In the genomic region with DNA sequence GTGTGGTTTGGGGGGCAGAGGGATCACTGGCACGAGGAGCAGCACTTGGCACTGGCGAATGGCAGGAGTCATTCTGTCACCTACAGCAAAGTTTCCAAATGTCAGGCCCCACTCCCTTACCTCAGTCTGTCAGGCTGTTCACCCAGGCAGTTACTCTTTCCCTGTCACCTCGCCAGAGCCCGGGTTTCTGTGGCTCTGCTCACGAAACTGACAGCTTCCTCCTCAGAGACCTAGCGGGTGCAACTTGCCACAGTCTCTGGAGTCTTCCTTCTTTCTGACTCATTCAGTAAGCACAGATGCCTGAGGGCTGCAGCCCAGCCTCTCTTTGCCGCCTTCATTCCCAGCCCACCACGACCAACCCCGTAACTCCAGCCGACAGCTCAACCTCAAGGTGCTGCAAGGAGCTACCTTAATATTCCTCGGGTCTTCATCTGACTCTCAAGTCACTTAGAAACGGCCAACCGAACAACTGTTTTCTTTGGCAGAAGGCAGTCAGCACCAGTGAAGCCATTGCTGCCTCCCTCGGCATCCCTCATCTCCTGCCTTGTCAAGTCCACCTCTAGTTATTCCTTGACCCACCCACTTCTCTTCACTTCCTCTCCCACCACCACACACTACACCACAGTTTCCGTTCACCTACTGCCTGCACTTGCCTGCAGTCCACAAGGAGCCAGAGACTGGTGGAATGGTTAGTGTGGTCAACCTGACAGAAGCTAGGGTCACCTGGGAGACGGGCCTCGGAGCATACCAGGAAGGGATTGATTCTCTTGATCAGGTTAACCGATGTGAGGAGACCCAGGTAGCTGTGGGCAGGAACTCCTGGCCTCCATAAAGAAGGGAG, we compare ENCODE assay signal across 8 mouse cellular contexts. TPM values are rescaled to one million over a fixed set of nuclear protein-coding genes. Genes with fewer than 3 reads are reported as not detected.
DNase-seq lines count a peak whose midpoint lies in the region; ATAC-seq lines count a peak whose summit lies in the region.

No protein-coding gene starts in this region.

- ATAC-seq in embryonic facial prominence, embryonic 14.5 days (ENCODE audit: low read depth), result no peak
- ATAC-seq in intestine, embryonic 16.5 days, result no peak

- H3K4me2 ChIP-seq in embryonic facial prominence, embryonic 14.5 days (ENCODE audit: low read depth, low read length), result peak overlapping the region; percentile 86
- peak overlapping the region; percentile 82 for H3K4me2 ChIP-seq in intestine, embryonic 16.5 days (ENCODE audit: low read depth, low read length)

- 57% methylated on average over 18 of the region's 18 CpGs for WGBS in embryonic facial prominence, embryonic 14.5 days
- 57% methylated on average over 18 of the region's 18 CpGs for WGBS in intestine, embryonic 16.5 days

- H3K4me3 ChIP-seq in embryonic facial prominence, embryonic 14.5 days (ENCODE audit: low read depth, low read length), result peak overlapping the region; percentile 73
- H3K4me3 ChIP-seq in intestine, embryonic 16.5 days (ENCODE audit: low read length), result peak overlapping the region; percentile 79

- DNase-seq in cerebellum, adult 9-11 months, result peak; percentile 63
- no peak for DNase-seq in cerebellum, adult 8-10 months
- DNase-seq in CD4-positive helper T cell, adult 2 months (ENCODE audit: low read depth, low spot score), result peak; percentile 55
- no peak for DNase-seq in embryonic facial prominence, embryonic 14.5 days (ENCODE audit: low spot score)
- DNase-seq in lung, postnatal 25 days (ENCODE audit: low spot score), result peak; percentile 42
- DNase-seq in right cerebral cortex, postnatal 36 days (ENCODE audit: low spot score in 2 of 2), result peak; percentile 38 to 44
- DNase-seq in urinary bladder, postnatal 14 days (ENCODE audit: low spot score), result no peak

- peak overlapping the region; percentile 73 for H3K9ac ChIP-seq in embryonic facial prominence, embryonic 14.5 days (ENCODE audit: low read depth, low read length)
- H3K9ac ChIP-seq in intestine, embryonic 16.5 days (ENCODE audit: low read depth, low read length), result peak overlapping the region; percentile 81

- no peak overlapping the region for H3K27ac ChIP-seq in embryonic facial prominence, embryonic 14.5 days (replicated peaks; ENCODE audit: low read depth, low read length)
- H3K27ac ChIP-seq in intestine, embryonic 16.5 days (ENCODE audit: low read length), result peak overlapping the region; percentile 75

- H3K4me1 ChIP-seq in embryonic facial prominence, embryonic 14.5 days (ENCODE audit: control insufficient read depth, insufficient read depth, low read length), result peaks cover 10% of the 10 kb centered on the region
- peaks cover 33% of the 10 kb centered on the region for H3K4me1 ChIP-seq in intestine, embryonic 16.5 days (ENCODE audit: control insufficient read depth, insufficient read depth, low read length)

- H3K27me3 ChIP-seq in embryonic facial prominence, embryonic 14.5 days (replicated peaks; ENCODE audit: control insufficient read depth, insufficient read depth, low read length), result no peaks in the 10 kb centered on the region
- H3K27me3 ChIP-seq in intestine, embryonic 16.5 days (replicated peaks; ENCODE audit: control insufficient read depth, insufficient read depth, low read length), result no peaks in the 10 kb centered on the region

- H3K36me3 ChIP-seq in embryonic facial prominence, embryonic 14.5 days (ENCODE audit: control insufficient read depth, insufficient read depth, low read length), result peaks cover 25% of the 10 kb centered on the region
- peaks cover 18% of the 10 kb centered on the region for H3K36me3 ChIP-seq in intestine, embryonic 16.5 days (ENCODE audit: control insufficient read depth, insufficient read depth, low read length)

- H3K9me3 ChIP-seq in embryonic facial prominence, embryonic 14.5 days (ENCODE audit: control insufficient read depth, low read length), result no peaks in the 10 kb centered on the region
- no peaks in the 10 kb centered on the region for H3K9me3 ChIP-seq in intestine, embryonic 16.5 days (ENCODE audit: control insufficient read depth, low read length)

RNA-seq across cellular contexts. Expression of a gene that starts 1.1 kb away (rescaled TPM):
- 45.6 and 52.1 TPM in 2 replicates for polyA plus RNA-seq in embryonic facial prominence, embryonic 14.5 days (2014; fragmentation: Nextera tagmentation; extraction: Ambion mirVana)
- 135 and 154 TPM in 2 replicates for polyA plus RNA-seq in intestine, embryonic 16.5 days (2015; fragmentation: Nextera tagmentation; extraction: Ambion mirVana)

RNA-seq across cellular contexts. Expression of a gene that starts 39.7 kb away (rescaled TPM):
- 70.6 and 77.3 TPM in 2 replicates for polyA plus RNA-seq in embryonic facial prominence, embryonic 14.5 days (2014; fragmentation: Nextera tagmentation; extraction: Ambion mirVana)
- polyA plus RNA-seq in intestine, embryonic 16.5 days (2015; fragmentation: Nextera tagmentation; extraction: Ambion mirVana), result 63.5 and 67.2 TPM in 2 replicates

RNA-seq across cellular contexts. Expression of a gene that starts 51.9 kb away (rescaled TPM):
- 0.33 and 0.93 TPM in 2 replicates for polyA plus RNA-seq in embryonic facial prominence, embryonic 14.5 days (2014; fragmentation: Nextera tagmentation; extraction: Ambion mirVana)
- 0.40 and 0.50 TPM in 2 replicates for polyA plus RNA-seq in intestine, embryonic 16.5 days (2015; fragmentation: Nextera tagmentation; extraction: Ambion mirVana)

Comparison
In these comparisons a context has a peak if more than half of its experiments do, and no peak if none do; other contexts are left out.
1. DNase-seq: peak in cerebellum, adult 9-11 months (single experiment), CD4-positive helper T cell, adult 2 months (single experiment), lung, postnatal 25 days (single experiment) and right cerebral cortex, postnatal 36 days (2 of 2); none in cerebellum, adult 8-10 months (single experiment), embryonic facial prominence, embryonic 14.5 days (single experiment) and urinary bladder, postnatal 14 days (single experiment).